Mouse (Mus musculus) embryonic facial prominence, embryonic 15.5 days (tissue): ENCODE data around the gene Atoh7. TPM values are rescaled to one million over a fixed set of nuclear protein-coding genes. Genes with fewer than 3 reads are reported as not detected.

ENCODE experiments used
- ATAC-seq: fragments of 200-750 bp; cut with Nextera tagmentation; 2 replicates; pipeline ENCODE4 v1.8.0; 2017; ENCODE audit warnings: low read depth, moderate TSS enrichment; ENCODE audit not compliant: insufficient number of reproducible peaks, low FRiP score, low TSS enrichment
- H3K27ac ChIP-seq: fragments of 300-500 bp; sonication (generic); replicated peaks from 2 replicates; pipeline ENCODE4 v1.5.1; 2015; ENCODE audit warnings: mild to moderate bottlenecking, inconsistent platforms
- H3K27me3 ChIP-seq: fragments of 300-500 bp; sonication (generic); 2 replicates; pipeline ENCODE4 v1.6.1; 2015; ENCODE audit warnings: inconsistent platforms
- H3K36me3 ChIP-seq: fragments of 300-500 bp; sonication (generic); 2 replicates; pipeline ENCODE4 v1.6.1; 2015; ENCODE audit warnings: mild to moderate bottlenecking, inconsistent platforms
- H3K4me1 ChIP-seq: fragments of 300-500 bp; sonication (generic); 2 replicates; pipeline ENCODE4 v1.6.1; 2015; ENCODE audit warnings: inconsistent platforms
- H3K4me2 ChIP-seq: fragments of 300-500 bp; sonication (generic); replicated peaks from 2 replicates; pipeline ENCODE4 v1.6.1; 2015; ENCODE audit warnings: mild to moderate bottlenecking, inconsistent platforms
- H3K4me3 ChIP-seq: fragments of 300-500 bp; sonication (generic); replicated peaks from 2 replicates; pipeline ENCODE4 v1.5.1; 2015; ENCODE audit warnings: mild to moderate bottlenecking, inconsistent platforms
- H3K9ac ChIP-seq: fragments of 300-500 bp; sonication (generic); 2 replicates; pipeline ENCODE4 v1.6.1; 2015; ENCODE audit warnings: inconsistent platforms
- H3K9me3 ChIP-seq: fragments of 300-500 bp; sonication (generic); replicated peaks from 2 replicates; pipeline ENCODE4 v1.6.1; 2016; ENCODE audit warnings: inconsistent platforms
- WGBS: fragments of 180-500 bp; shearing (Covaris S2); methylation state at CpG from one replicate; pipeline ENCODE4 v1.1.7; 2015; 5-methylcytosine and 5-hydroxymethylcytosine counted together
- polyA plus RNA-seq: library from polyadenylated mRNA; unstranded; fragments of >200 nt; fragmentation: Nextera tagmentation; extraction: Ambion mirVana; gene quantifications from 2 replicates; pipeline ENCODE4 v1.2.1, GENCODE M21; 2015

Gene Atoh7
- polyA plus RNA-seq, 1 experiment from 2014 or later = 0.32 TPM

- H3K4me3 ChIP-seq = no peak overlapping the region
- no peaks in the 10 kb centered on the region for H3K36me3 ChIP-seq
- no peak overlapping the region for H3K27ac ChIP-seq
- no peaks in the 10 kb centered on the region for H3K4me1 ChIP-seq
- no peaks in the 10 kb centered on the region for H3K9me3 ChIP-seq
- no peak overlapping the region for H3K4me2 ChIP-seq
- WGBS = 71% methylated on average over 9 of the region's 9 CpGs
- H3K27me3 ChIP-seq = no peaks in the 10 kb centered on the region
- ATAC-seq = no peak
- no peak overlapping the region for H3K9ac ChIP-seq
Observed at GRCm38 (mm10) chr10:63064516-63064915, 34.9 kb upstream of the Atoh7 start.

- Histone ChIP-seq H3K27ac (no peak overlapping the region), H3K4me3 (no peak overlapping the region), H3K9me3 (no peaks in the 10 kb centered on the region), H3K4me2 (no peak overlapping the region), H3K36me3 (no peaks in the 10 kb centered on the region), H3K4me1 (no peaks in the 10 kb centered on the region), H3K27me3 (no peaks in the 10 kb centered on the region), H3K9ac (no peak overlapping the region)
- WGBS = 47% methylated on average over 8 of the region's 8 CpGs
- no peak for ATAC-seq
Observed at GRCm38 (mm10) chr10:63065561-63065960, 33.9 kb upstream of the Atoh7 start.

GRCm38 (mm10) chr10:63065988-63066387 is 33.5 kb upstream of the Atoh7 start:
- H3K4me1 ChIP-seq = no peaks in the 10 kb centered on the region
- ATAC-seq = no peak
- no peak overlapping the region for H3K9ac ChIP-seq
- H3K4me3 ChIP-seq = no peak overlapping the region
- no peak overlapping the region for H3K27ac ChIP-seq
- H3K36me3 ChIP-seq = no peaks in the 10 kb centered on the region
- no peaks in the 10 kb centered on the region for H3K27me3 ChIP-seq
- H3K9me3 ChIP-seq = no peaks in the 10 kb centered on the region
- no peak overlapping the region for H3K4me2 ChIP-seq
- WGBS = 8% methylated on average over 5 of the region's 5 CpGs

- 83% methylated on average over 10 of the region's 10 CpGs for WGBS
- Histone ChIP-seq H3K4me1 (peaks cover 14% of the 10 kb centered on the region), H3K27ac (no peak overlapping the region), H3K36me3 (no peaks in the 10 kb centered on the region), H3K27me3 (0 out of 2 replicates have a peak, but pooled peaks cover 5% of the 10 kb centered on the region), H3K9ac (no peak overlapping the region), H3K4me2 (no peak overlapping the region), H3K4me3 (no peak overlapping the region), H3K9me3 (no peaks in the 10 kb centered on the region)
- ATAC-seq = no peak
Observed at GRCm38 (mm10) chr10:63086304-63086703, 13.1 kb upstream of the Atoh7 start.

GRCm38 (mm10) chr10:63089103-63089757 is 10.2 kb upstream of the Atoh7 start:
- H3K4me1 ChIP-seq = peaks cover 14% of the 10 kb centered on the region
- peak overlapping the region; percentile 52 for H3K4me2 ChIP-seq
- ATAC-seq = no peak
- H3K27me3 ChIP-seq = 0 out of 2 replicates have a peak, but pooled peaks cover 5% of the 10 kb centered on the region
- H3K9me3 ChIP-seq = no peaks in the 10 kb centered on the region
- peak overlapping the region; percentile 34; the same call in 1 of the 2 replicates for H3K27ac ChIP-seq
- H3K4me3 ChIP-seq = peak overlapping the region; percentile 29
- H3K9ac ChIP-seq = no peak overlapping the region
- H3K36me3 ChIP-seq = no peaks in the 10 kb centered on the region
- 25% methylated on average over 8 of the region's 8 CpGs for WGBS

- Histone ChIP-seq H3K27me3 (0 out of 2 replicates have a peak, but pooled peaks cover 5% of the 10 kb centered on the region), H3K4me2 (peak overlapping the region; percentile 52), H3K36me3 (no peaks in the 10 kb centered on the region), H3K9ac (no peak overlapping the region), H3K4me3 (peak overlapping the region; percentile 29), H3K27ac (no peak overlapping the region), H3K4me1 (peaks cover 14% of the 10 kb centered on the region), H3K9me3 (no peaks in the 10 kb centered on the region)
- ATAC-seq = no peak
- 6% methylated on average over 26 of the region's 26 CpGs for WGBS
Observed at GRCm38 (mm10) chr10:63089758-63090571, 9.5 kb upstream of the Atoh7 start.

GRCm38 (mm10) chr10:63091915-63092314 is 7.5 kb upstream of the Atoh7 start:
- H3K4me1 ChIP-seq = peaks cover 14% of the 10 kb centered on the region
- no peaks in the 10 kb centered on the region for H3K36me3 ChIP-seq
- H3K9me3 ChIP-seq = no peaks in the 10 kb centered on the region
- H3K4me3 ChIP-seq = no peak overlapping the region
- no peak for ATAC-seq
- WGBS = 70% methylated on average over 7 of the region's 7 CpGs
- H3K27ac ChIP-seq = no peak overlapping the region
- no peak overlapping the region for H3K9ac ChIP-seq
- H3K27me3 ChIP-seq = 0 out of 2 replicates have a peak, but pooled peaks cover 5% of the 10 kb centered on the region
- no peak overlapping the region for H3K4me2 ChIP-seq

GRCm38 (mm10) chr10:63092616-63093550 is 6.6 kb upstream of the Atoh7 start:
- Histone ChIP-seq H3K9ac (no peak overlapping the region), H3K36me3 (no peaks in the 10 kb centered on the region), H3K4me2 (no peak overlapping the region), H3K27me3 (peaks cover 11% of the 10 kb centered on the region; the same call in 1 of the 2 replicates), H3K4me1 (peaks cover 14% of the 10 kb centered on the region), H3K9me3 (no peaks in the 10 kb centered on the region), H3K27ac (no peak overlapping the region), H3K4me3 (no peak overlapping the region)
- ATAC-seq = no peak
- 62% methylated on average over 10 of the region's 10 CpGs for WGBS

GRCm38 (mm10) chr10:63096757-63097156 is 2.7 kb upstream of the Atoh7 start:
- no peak for ATAC-seq
- H3K4me1 ChIP-seq = peaks cover 11% of the 10 kb centered on the region; the same call in 1 of the 2 replicates
- H3K4me3 ChIP-seq = no peak overlapping the region
- 52% methylated on average over 2 of the region's 2 CpGs for WGBS
- no peaks in the 10 kb centered on the region for H3K9me3 ChIP-seq
- no peaks in the 10 kb centered on the region for H3K36me3 ChIP-seq
- H3K4me2 ChIP-seq = no peak overlapping the region
- H3K27ac ChIP-seq = no peak overlapping the region
- no peak overlapping the region for H3K9ac ChIP-seq
- peaks cover 15% of the 10 kb centered on the region for H3K27me3 ChIP-seq

- H3K36me3 ChIP-seq = no peaks in the 10 kb centered on the region
- no peak overlapping the region for H3K9ac ChIP-seq
- no peak overlapping the region for H3K4me2 ChIP-seq
- no peak overlapping the region for H3K27ac ChIP-seq
- WGBS = 62% methylated on average over 12 of the region's 12 CpGs
- ATAC-seq = no peak
- peaks cover 15% of the 10 kb centered on the region for H3K27me3 ChIP-seq
- H3K9me3 ChIP-seq = no peaks in the 10 kb centered on the region
- peaks cover 11% of the 10 kb centered on the region; the same call in 1 of the 2 replicates for H3K4me1 ChIP-seq
- no peak overlapping the region for H3K4me3 ChIP-seq
Observed at GRCm38 (mm10) chr10:63098191-63098590, 1.3 kb upstream of the Atoh7 start.
